19 mouse cellular contexts compared by ENCODE assay signal in the genomic region with DNA sequence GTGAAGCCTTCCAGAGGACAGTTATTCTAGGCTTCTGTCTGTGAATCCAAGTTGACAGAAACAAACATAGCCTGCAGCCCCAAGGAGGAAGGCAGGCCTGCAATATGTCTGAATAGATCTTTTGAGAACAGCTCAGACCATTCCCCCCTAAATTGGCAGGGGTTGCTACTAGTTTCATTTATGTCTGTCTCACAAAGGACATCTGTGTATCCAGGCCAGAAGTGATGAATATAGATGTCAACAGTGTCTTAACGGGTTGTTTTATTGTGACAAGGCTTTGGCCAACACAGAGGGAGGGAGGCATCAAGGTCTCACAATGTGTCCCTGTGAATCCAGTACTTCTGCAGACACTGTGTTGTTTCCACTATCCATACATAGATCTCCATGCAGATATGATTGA. TPM values are rescaled to one million over a fixed set of nuclear protein-coding genes. Genes with fewer than 3 reads are reported as not detected.
"Had no signal": no experiment of that assay in that cellular context is flagged by ENCODE, and none has a peak within 500 bp of the region (broad histone marks: within the 10 kb centered on the region; RNA-seq: fewer than 3 reads in every experiment).

No protein-coding gene starts in this region.

- H3K27me3 ChIP-seq: limb, embryonic 13.5 days; midbrain, embryonic 13.5 days; neural tube, embryonic 13.5 days; stomach, embryonic 15.5 days had no signal

- DNase-seq: kidney, postnatal 10 days; lung, adult 18-20 months; thymus, adult 2 months; thymus, postnatal 25 days had no signal

- H3K9ac ChIP-seq: limb, embryonic 13.5 days; liver, embryonic 14.5 days; midbrain, embryonic 13.5 days; neural tube, embryonic 13.5 days; stomach, embryonic 15.5 days had no signal

- H3K4me2 ChIP-seq: limb, embryonic 13.5 days; midbrain, embryonic 13.5 days; neural tube, embryonic 13.5 days; stomach, embryonic 15.5 days had no signal

- H3K27ac ChIP-seq: limb, embryonic 13.5 days; liver, embryonic 14.5 days; midbrain, embryonic 13.5 days; neural tube, embryonic 13.5 days; stomach, embryonic 15.5 days had no signal

- H3K4me3 ChIP-seq: limb, embryonic 13.5 days; midbrain, embryonic 13.5 days; neural tube, embryonic 13.5 days; stomach, embryonic 15.5 days had no signal

- ATAC-seq: midbrain, embryonic 13.5 days had no signal

- H3K9me3 ChIP-seq: limb, embryonic 13.5 days; midbrain, embryonic 13.5 days; neural tube, embryonic 13.5 days; stomach, embryonic 15.5 days had no signal

- H3K4me1 ChIP-seq: limb, embryonic 13.5 days; midbrain, embryonic 13.5 days; neural tube, embryonic 13.5 days; stomach, embryonic 15.5 days had no signal

- H3K36me3 ChIP-seq: limb, embryonic 13.5 days; midbrain, embryonic 13.5 days; neural tube, embryonic 13.5 days; stomach, embryonic 15.5 days had no signal

RNA-seq across cellular contexts. Expression of gene Ces2a, which starts 23.8 kb away (rescaled TPM):
- total RNA-seq: layer of hippocampus, postnatal 10 days; left cerebral cortex, adult 18-20 months; left cerebral cortex, postnatal 10 days; left cerebral cortex, postnatal 4 days; megakaryocyte-erythroid progenitor cell, adult 5-6 weeks; monocyte, adult 5-6 weeks had no signal
- polyA plus RNA-seq: kidney, embryonic 14.5 days; limb, embryonic 13.5 days; lung, embryonic 16.5 days; midbrain, embryonic 13.5 days; neural tube, embryonic 13.5 days; spleen, adult 2 months; testis, adult 2 months had no signal
